Mouse (Mus musculus) stomach, postnatal 0 days (tissue): ENCODE measurements around the gene Gm49339.

ENCODE experiments used
- CTCF ChIP-seq: IDR thresholded peaks from 2 replicates; pipeline ENCODE4 v1.5.1; 2016; ENCODE audit warnings: antibody characterized with exemption, low read depth, mild to moderate bottlenecking, moderate library complexity
- EP300 ChIP-seq: optimal IDR thresholded peaks from 2 replicates; pipeline ENCODE3; 2016; ENCODE audit warnings: antibody characterized with exemption

DNA sequence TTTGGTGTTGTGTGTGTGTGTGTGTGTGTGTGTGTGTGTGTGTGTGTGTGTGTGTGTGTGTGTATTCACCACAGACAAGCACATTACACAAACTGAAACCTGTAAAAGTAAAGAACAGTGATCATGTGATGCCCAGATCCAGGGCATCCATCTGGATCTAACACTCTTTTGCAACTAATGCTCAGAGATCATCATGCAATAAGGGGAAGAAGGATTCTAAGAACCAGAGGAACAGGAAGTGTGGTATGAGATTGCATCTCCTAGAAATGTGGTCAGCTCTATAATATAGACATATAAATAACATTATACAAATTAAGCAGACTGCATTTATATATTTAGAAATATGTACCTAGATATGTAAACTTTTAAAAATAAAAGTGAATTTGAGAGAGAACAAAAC is 39.6 kb downstream of the Gm49339 start:
- no peak for TF ChIP-seq CTCF
- no peak for TF ChIP-seq EP300
